Mouse (Mus musculus) limb, embryonic 15.5 days (tissue): ENCODE results near the gene Naa38. TPM values are rescaled to one million over a fixed set of nuclear protein-coding genes. Genes with fewer than 3 reads are reported as not detected.

ENCODE experiments used
- ATAC-seq: fragments of 200-750 bp; cut with Nextera tagmentation; 2 replicates; pipeline ENCODE4 v1.8.0; 2017; ENCODE audit warnings: low read depth, moderate TSS enrichment; ENCODE audit not compliant: insufficient number of reproducible peaks, low FRiP score, low TSS enrichment
- H3K27ac ChIP-seq: fragments of 300-500 bp; sonication (generic); 2 replicates; pipeline ENCODE4 v1.5.1; 2015; ENCODE audit warnings: moderate library complexity, mild to moderate bottlenecking, inconsistent platforms
- H3K27me3 ChIP-seq: fragments of 300-500 bp; sonication (generic); 2 replicates; pipeline ENCODE4 v1.6.1; 2015; ENCODE audit warnings: inconsistent platforms
- H3K36me3 ChIP-seq: fragments of 300-500 bp; sonication (generic); 2 replicates; pipeline ENCODE4 v1.6.1; 2015; ENCODE audit warnings: inconsistent platforms
- H3K4me1 ChIP-seq: fragments of 300-500 bp; sonication (generic); 2 replicates; pipeline ENCODE4 v1.6.1; 2015; ENCODE audit warnings: inconsistent platforms
- H3K4me2 ChIP-seq: fragments of 300-500 bp; sonication (generic); 2 replicates; pipeline ENCODE4 v1.6.1; 2015; ENCODE audit warnings: mild to moderate bottlenecking, inconsistent platforms
- H3K4me3 ChIP-seq: fragments of 300-500 bp; sonication (generic); 2 replicates; pipeline ENCODE4 v1.5.1; 2015; ENCODE audit warnings: mild to moderate bottlenecking, inconsistent platforms
- H3K9ac ChIP-seq: fragments of 300-500 bp; sonication (generic); 2 replicates; pipeline ENCODE4 v1.6.1; 2015; ENCODE audit warnings: inconsistent platforms
- H3K9me3 ChIP-seq: fragments of 300-500 bp; sonication (generic); 2 replicates; pipeline ENCODE4 v1.6.1; 2016; ENCODE audit warnings: inconsistent platforms
- WGBS: fragments of 180-500 bp; shearing (Covaris S2); methylation state at CpG from one replicate; pipeline ENCODE4 v1.1.7; 2015; 5-methylcytosine and 5-hydroxymethylcytosine counted together
- polyA plus RNA-seq: library from polyadenylated mRNA; unstranded; fragments of >200 nt; fragmentation: Nextera tagmentation; extraction: Ambion mirVana; gene quantifications from 2 replicates; pipeline ENCODE4 v1.2.1, GENCODE M21; 2015

The Naa38 gene
- polyA plus RNA-seq, 1 experiment from 2014 or later, result 143 TPM

- H3K27ac ChIP-seq, result peak overlapping the region; percentile 99
- H3K9ac ChIP-seq, result peak overlapping the region; percentile 98
- H3K36me3 ChIP-seq, result peaks cover 16% of the 10 kb centered on the region
- peaks cover 66% of the 10 kb centered on the region for H3K4me1 ChIP-seq
- H3K4me3 ChIP-seq, result peak overlapping the region; percentile 81
- H3K4me2 ChIP-seq, result peak overlapping the region; percentile 87
- ATAC-seq, result no peak
- H3K9me3 ChIP-seq, result no peaks in the 10 kb centered on the region
- WGBS, result under 1% methylated on average over 22 of the region's 22 CpGs
- H3K27me3 ChIP-seq, result no peaks in the 10 kb centered on the region
Observed at GRCm38 (mm10) chr11:69367616-69368355, 27.5 kb upstream of the Naa38 start.

- Histone ChIP-seq H3K27ac (peak overlapping the region; percentile 99), H3K36me3 (peaks cover 11% of the 10 kb centered on the region), H3K9me3 (no peaks in the 10 kb centered on the region), H3K9ac (peak overlapping the region; percentile 98), H3K4me3 (peak overlapping the region; percentile 81), H3K27me3 (no peaks in the 10 kb centered on the region), H3K4me1 (peaks cover 63% of the 10 kb centered on the region), H3K4me2 (peak overlapping the region; percentile 87)
- no peak for ATAC-seq
- WGBS, result 1% methylated on average over 73 of the region's 106 CpGs
Observed at GRCm38 (mm10) chr11:69368356-69369214, 26.7 kb upstream of the Naa38 start.

- Histone ChIP-seq H3K9me3 (no peaks in the 10 kb centered on the region), H3K4me3 (peak within 1 kb of the TSS; percentile 81), H3K36me3 (peaks cover 12% of the 10 kb centered on the region; the same call in 1 of the 2 replicates), H3K9ac (peak within 1 kb of the TSS; percentile 98), H3K4me1 (peaks cover 59% of the 10 kb centered on the region), H3K27me3 (no peaks in the 10 kb centered on the region), H3K27ac (peak within 1 kb of the TSS; percentile 99), H3K4me2 (peak within 1 kb of the TSS; percentile 87)
- WGBS, result under 1% methylated on average over 10 of the region's 34 CpGs
- no peak for ATAC-seq
Observed at GRCm38 (mm10) chr11:69369215-69369989, 25.9 kb upstream of the Naa38 start, which contains the start of gene Chd3. Gene Chd3 (minus strand): TSS chr11:69369406.

GRCm38 (mm10) chr11:69369990-69370816 is 25.1 kb upstream of the Naa38 start:
- 0 out of 2 replicates have a peak overlapping the region, but pooled peaks have one; percentile 10 for H3K9ac ChIP-seq
- WGBS, result 16% methylated on average over 2 of the region's 2 CpGs
- peak overlapping the region; percentile 99 for H3K27ac ChIP-seq
- 0 out of 2 replicates have a peak, but pooled peaks cover 11% of the 10 kb centered on the region for H3K36me3 ChIP-seq
- no peaks in the 10 kb centered on the region for H3K9me3 ChIP-seq
- peak overlapping the region; percentile 81 for H3K4me3 ChIP-seq
- H3K4me1 ChIP-seq, result peaks cover 51% of the 10 kb centered on the region
- no peak for ATAC-seq
- H3K27me3 ChIP-seq, result no peaks in the 10 kb centered on the region
- peak overlapping the region; percentile 87 for H3K4me2 ChIP-seq

- no peak overlapping the region for H3K9ac ChIP-seq
- H3K27me3 ChIP-seq, result no peaks in the 10 kb centered on the region
- H3K4me3 ChIP-seq, result peak overlapping the region; percentile 10; the same call in 1 of the 2 replicates
- peak overlapping the region; percentile 86 for H3K27ac ChIP-seq
- H3K36me3 ChIP-seq, result peaks cover 14% of the 10 kb centered on the region; the same call in 1 of the 2 replicates
- peak overlapping the region; percentile 25 for H3K4me2 ChIP-seq
- 35% methylated on average over 9 of the region's 9 CpGs for WGBS
- ATAC-seq, result no peak
- peaks cover 44% of the 10 kb centered on the region for H3K4me1 ChIP-seq
- no peaks in the 10 kb centered on the region for H3K9me3 ChIP-seq
Observed at GRCm38 (mm10) chr11:69370817-69371215, 24.5 kb upstream of the Naa38 start.

GRCm38 (mm10) chr11:69371601-69372000 is 23.7 kb upstream of the Naa38 start:
- no peak for ATAC-seq
- WGBS, result 59% methylated on average over 12 of the region's 12 CpGs
- Histone ChIP-seq H3K27ac (peak overlapping the region; percentile 86), H3K9me3 (no peaks in the 10 kb centered on the region), H3K36me3 (peaks cover 15% of the 10 kb centered on the region; the same call in 1 of the 2 replicates), H3K4me1 (peaks cover 37% of the 10 kb centered on the region), H3K27me3 (no peaks in the 10 kb centered on the region), H3K4me3 (no peak overlapping the region), H3K9ac (no peak overlapping the region), H3K4me2 (no peak overlapping the region; the same call in 1 of the 2 replicates)

- no peak for ATAC-seq
Observed at GRCm38 (mm10) chr11:69372056-69372779, 23.1 kb upstream of the Naa38 start.

GRCm38 (mm10) chr11:69372780-69373170 is 22.5 kb upstream of the Naa38 start:
- no peak overlapping the region for H3K4me3 ChIP-seq
- no peaks in the 10 kb centered on the region for H3K27me3 ChIP-seq
- no peak overlapping the region for H3K27ac ChIP-seq
- WGBS, result 61% methylated on average over 3 of the region's 3 CpGs
- ATAC-seq, result no peak
- no peak overlapping the region for H3K9ac ChIP-seq
- H3K4me1 ChIP-seq, result peaks cover 27% of the 10 kb centered on the region
- H3K36me3 ChIP-seq, result peaks cover 19% of the 10 kb centered on the region; the same call in 1 of the 2 replicates
- no peak overlapping the region for H3K4me2 ChIP-seq
- no peaks in the 10 kb centered on the region for H3K9me3 ChIP-seq

More at GRCm38 (mm10) chr11:69372056-69372779, 23.1 kb upstream of the Naa38 start:
- H3K9ac ChIP-seq, result no peak overlapping the region
- H3K27ac ChIP-seq, result peak overlapping the region; percentile 59
- no peaks in the 10 kb centered on the region for H3K27me3 ChIP-seq
- peaks cover 15% of the 10 kb centered on the region; the same call in 1 of the 2 replicates for H3K36me3 ChIP-seq
- no peaks in the 10 kb centered on the region for H3K9me3 ChIP-seq
- H3K4me3 ChIP-seq, result no peak overlapping the region
- WGBS, result 61% methylated on average over 12 of the region's 12 CpGs
- no peak overlapping the region for H3K4me2 ChIP-seq
- H3K4me1 ChIP-seq, result peaks cover 32% of the 10 kb centered on the region

- 91% methylated on average over 16 of the region's 16 CpGs for WGBS
- Histone ChIP-seq H3K27me3 (no peaks in the 10 kb centered on the region), H3K4me1 (peaks cover 21% of the 10 kb centered on the region), H3K4me2 (no peak overlapping the region), H3K9me3 (no peaks in the 10 kb centered on the region), H3K4me3 (no peak overlapping the region), H3K36me3 (peaks cover 19% of the 10 kb centered on the region; the same call in 1 of the 2 replicates), H3K9ac (no peak overlapping the region), H3K27ac (no peak overlapping the region)
- ATAC-seq, result no peak
Observed at GRCm38 (mm10) chr11:69373223-69373965, 21.9 kb upstream of the Naa38 start.

GRCm38 (mm10) chr11:69375646-69376045 is 19.6 kb upstream of the Naa38 start:
- Histone ChIP-seq H3K4me3 (no peak overlapping the region), H3K4me1 (peaks cover 19% of the 10 kb centered on the region), H3K27me3 (no peaks in the 10 kb centered on the region), H3K9me3 (no peaks in the 10 kb centered on the region), H3K36me3 (peaks cover 21% of the 10 kb centered on the region; the same call in 1 of the 2 replicates), H3K27ac (no peak overlapping the region), H3K9ac (no peak overlapping the region), H3K4me2 (no peak overlapping the region)
- WGBS, result 83% methylated on average over 4 of the region's 4 CpGs
- no peak for ATAC-seq
